Mouse (Mus musculus): ENCODE measurements around the gene 4930562C15Rik. TPM values are rescaled to one million over a fixed set of nuclear protein-coding genes. Genes with fewer than 3 reads are reported as not detected.
A peak's percentile ranks its signal among the peaks of the same experiment; 100 is the strongest.

Gene 4930562C15Rik
- polyA plus RNA-seq, 1 experiment from 2014 or later = 0.13 TPM

DNA sequence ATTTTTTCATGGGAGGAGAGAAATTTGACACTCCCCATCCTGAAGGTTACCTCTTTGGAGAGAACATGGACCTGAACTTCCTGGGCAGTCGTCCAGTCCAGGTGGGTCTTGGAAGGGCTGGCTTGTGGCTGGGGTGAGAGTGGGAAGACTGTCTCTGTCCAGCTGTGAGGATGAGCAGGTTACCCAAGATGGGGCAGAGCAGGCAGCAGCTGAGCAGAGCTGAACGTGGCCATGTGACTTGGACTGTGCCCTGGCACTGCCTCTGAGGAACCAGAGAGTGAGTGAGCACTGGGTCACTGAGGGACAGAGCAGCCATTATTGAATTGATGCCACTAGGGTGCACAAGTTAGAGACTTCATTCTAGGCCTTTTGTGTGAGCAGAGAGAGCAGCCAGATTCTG, 72.2 kb downstream of the 4930562C15Rik start:
- ATAC-seq = peak; percentile 46; the same call in 1 of the 2 replicates
- Histone ChIP-seq H3K4me2 (ENCODE audit: low read length) (no peak overlapping the region), H3K4me1 (ENCODE audit: control insufficient read depth, insufficient read depth, low read depth, low read length) (no peaks in the 10 kb centered on the region)

GRCm38 (mm10) chr16:4907972-4908371, 72.8 kb downstream of the 4930562C15Rik start:
- no peak overlapping the region for H3K4me3 ChIP-seq (ENCODE audit: low read length)
- no peak overlapping the region for H3K4me2 ChIP-seq (ENCODE audit: low read length)
- H3K36me3 ChIP-seq (ENCODE audit: control insufficient read depth, insufficient read depth, low read length) = peaks cover 13% of the 10 kb centered on the region
- ATAC-seq = no peak
- H3K27me3 ChIP-seq (replicated peaks; ENCODE audit: control insufficient read depth, insufficient read depth, low read length) = no peaks in the 10 kb centered on the region
- 45% methylated on average over 4 of the region's 5 CpGs for WGBS
- no peak overlapping the region for H3K27ac ChIP-seq (ENCODE audit: low read depth, low read length)
- H3K4me1 ChIP-seq (ENCODE audit: control insufficient read depth, insufficient read depth, low read depth, low read length) = no peaks in the 10 kb centered on the region
- H3K9me3 ChIP-seq (ENCODE audit: control insufficient read depth, low read length) = no peaks in the 10 kb centered on the region
- no peak overlapping the region for H3K9ac ChIP-seq (ENCODE audit: low read depth, low read length)

More for the DNA sequence above, 72.2 kb downstream of the 4930562C15Rik start:
- no peak overlapping the region for H3K27ac ChIP-seq (ENCODE audit: low read depth, low read length)
- WGBS = 89% methylated on average over 2 of the region's 2 CpGs
- peaks cover 13% of the 10 kb centered on the region for H3K36me3 ChIP-seq (ENCODE audit: control insufficient read depth, insufficient read depth, low read length)
- H3K9ac ChIP-seq (ENCODE audit: low read depth, low read length) = no peak overlapping the region
- H3K4me3 ChIP-seq (ENCODE audit: low read length) = no peak overlapping the region
- H3K9me3 ChIP-seq (ENCODE audit: control insufficient read depth, low read length) = no peaks in the 10 kb centered on the region
- H3K27me3 ChIP-seq (replicated peaks; ENCODE audit: control insufficient read depth, insufficient read depth, low read length) = no peaks in the 10 kb centered on the region

GRCm38 (mm10) chr16:4909745-4910144, 74.5 kb downstream of the 4930562C15Rik start:
- Histone ChIP-seq H3K9ac (ENCODE audit: low read depth, low read length) (no peak overlapping the region), H3K9me3 (ENCODE audit: control insufficient read depth, low read length) (no peaks in the 10 kb centered on the region), H3K4me2 (ENCODE audit: low read length) (no peak overlapping the region), H3K27me3 (replicated peaks; ENCODE audit: control insufficient read depth, insufficient read depth, low read length) (no peaks in the 10 kb centered on the region), H3K4me3 (ENCODE audit: low read length) (no peak overlapping the region), H3K4me1 (ENCODE audit: control insufficient read depth, insufficient read depth, low read depth, low read length) (no peaks in the 10 kb centered on the region), H3K36me3 (ENCODE audit: control insufficient read depth, insufficient read depth, low read length) (peaks cover 13% of the 10 kb centered on the region), H3K27ac (ENCODE audit: low read depth, low read length) (no peak overlapping the region)
- 98% methylated on average over 2 of the region's 2 CpGs for WGBS
- ATAC-seq = no peak

- 95% methylated on average over 8 of the region's 8 CpGs for WGBS
- Histone ChIP-seq H3K4me2 (ENCODE audit: low read length) (no peak overlapping the region), H3K27ac (ENCODE audit: low read depth, low read length) (no peak overlapping the region), H3K9ac (ENCODE audit: low read depth, low read length) (no peak overlapping the region), H3K36me3 (ENCODE audit: control insufficient read depth, insufficient read depth, low read length) (peaks cover 19% of the 10 kb centered on the region), H3K27me3 (replicated peaks; ENCODE audit: control insufficient read depth, insufficient read depth, low read length) (no peaks in the 10 kb centered on the region), H3K4me3 (ENCODE audit: low read length) (no peak overlapping the region), H3K4me1 (ENCODE audit: control insufficient read depth, insufficient read depth, low read depth, low read length) (no peaks in the 10 kb centered on the region), H3K9me3 (ENCODE audit: control insufficient read depth, low read length) (no peaks in the 10 kb centered on the region)
- no peak for ATAC-seq
Measured at GRCm38 (mm10) chr16:4910758-4911157, 75.5 kb downstream of the 4930562C15Rik start.

GRCm38 (mm10) chr16:4912074-4912648, 76.9 kb downstream of the 4930562C15Rik start:
- Histone ChIP-seq H3K4me3 (ENCODE audit: low read length) (no peak overlapping the region), H3K27me3 (replicated peaks; ENCODE audit: control insufficient read depth, insufficient read depth, low read length) (no peaks in the 10 kb centered on the region), H3K36me3 (ENCODE audit: control insufficient read depth, insufficient read depth, low read length) (peaks cover 32% of the 10 kb centered on the region), H3K9ac (ENCODE audit: low read depth, low read length) (no peak overlapping the region), H3K9me3 (ENCODE audit: control insufficient read depth, low read length) (no peaks in the 10 kb centered on the region), H3K27ac (ENCODE audit: low read depth, low read length) (no peak overlapping the region), H3K4me1 (ENCODE audit: control insufficient read depth, insufficient read depth, low read depth, low read length) (no peaks in the 10 kb centered on the region), H3K4me2 (ENCODE audit: low read length) (no peak overlapping the region)
- WGBS = 74% methylated on average over 10 of the region's 10 CpGs
- no peak for ATAC-seq

DNA sequence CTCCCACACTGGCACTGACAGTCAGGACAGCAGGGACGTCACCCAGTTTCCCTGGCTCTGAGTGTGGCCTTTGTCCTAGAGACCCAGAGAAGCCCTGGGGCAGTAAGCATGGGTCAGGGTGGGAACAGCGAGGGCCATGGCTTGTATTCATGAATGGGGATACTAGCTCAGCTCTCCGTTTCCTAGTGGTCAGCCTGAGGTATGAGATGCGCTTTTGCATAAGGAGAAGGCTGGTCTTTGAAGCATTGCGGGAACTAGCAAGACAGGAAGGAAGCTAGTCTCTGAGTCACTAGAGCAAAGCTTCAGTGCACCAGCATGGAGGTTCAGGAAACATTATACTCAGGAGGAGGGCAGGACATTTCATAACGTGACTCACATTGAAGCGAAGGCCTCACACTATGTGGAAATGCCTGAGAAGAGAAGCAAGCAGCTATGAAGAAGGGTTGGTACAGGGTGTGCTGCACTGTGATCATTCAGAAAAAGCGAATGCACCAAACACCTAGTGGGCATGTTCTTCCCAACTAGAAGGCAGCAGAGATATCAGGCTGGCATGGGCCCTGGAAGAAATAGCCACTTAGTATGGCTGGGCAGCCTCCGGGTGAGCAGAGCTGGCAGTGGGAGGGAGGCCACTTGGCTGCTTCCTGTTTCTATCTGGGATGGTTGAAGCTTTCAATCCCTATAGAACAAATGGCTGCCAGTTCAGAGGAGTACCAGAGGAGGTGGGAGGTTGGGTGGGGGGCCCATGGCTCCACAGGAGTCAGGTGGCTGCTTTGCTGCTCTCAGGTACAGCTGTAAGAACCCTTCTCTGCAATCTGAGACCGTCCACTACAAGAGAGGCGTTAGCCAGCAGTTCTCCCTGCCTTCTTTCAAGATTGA, 77.9 kb downstream of the 4930562C15Rik start:
- Histone ChIP-seq H3K27ac (ENCODE audit: low read depth, low read length) (peak overlapping the region; percentile 19; the same call in 1 of the 2 replicates), H3K9ac (ENCODE audit: low read depth, low read length) (no peak overlapping the region), H3K4me2 (ENCODE audit: low read length) (no peak overlapping the region), H3K27me3 (replicated peaks; ENCODE audit: control insufficient read depth, insufficient read depth, low read length) (no peaks in the 10 kb centered on the region), H3K4me1 (ENCODE audit: control insufficient read depth, insufficient read depth, low read depth, low read length) (no peaks in the 10 kb centered on the region), H3K4me3 (ENCODE audit: low read length) (no peak overlapping the region), H3K9me3 (ENCODE audit: control insufficient read depth, low read length) (no peaks in the 10 kb centered on the region), H3K36me3 (ENCODE audit: control insufficient read depth, insufficient read depth, low read length) (peaks cover 32% of the 10 kb centered on the region)
- ATAC-seq = no peak; the same call in none of the 2 replicates
- 78% methylated on average over 11 of the region's 11 CpGs for WGBS

GRCm38 (mm10) chr16:4913783-4914735, 78.8 kb downstream of the 4930562C15Rik start:
- 37% methylated on average over 12 of the region's 12 CpGs for WGBS
- Histone ChIP-seq H3K9ac (ENCODE audit: low read depth, low read length) (no peak overlapping the region), H3K4me3 (ENCODE audit: low read length) (no peak overlapping the region), H3K9me3 (ENCODE audit: control insufficient read depth, low read length) (no peaks in the 10 kb centered on the region), H3K4me2 (ENCODE audit: low read length) (no peak overlapping the region), H3K27me3 (replicated peaks; ENCODE audit: control insufficient read depth, insufficient read depth, low read length) (no peaks in the 10 kb centered on the region), H3K36me3 (ENCODE audit: control insufficient read depth, insufficient read depth, low read length) (peaks cover 32% of the 10 kb centered on the region), H3K27ac (ENCODE audit: low read depth, low read length) (no peak overlapping the region; the same call in 1 of the 2 replicates), H3K4me1 (ENCODE audit: control insufficient read depth, insufficient read depth, low read depth, low read length) (no peaks in the 10 kb centered on the region)
- peak; percentile 63 for ATAC-seq

DNA sequence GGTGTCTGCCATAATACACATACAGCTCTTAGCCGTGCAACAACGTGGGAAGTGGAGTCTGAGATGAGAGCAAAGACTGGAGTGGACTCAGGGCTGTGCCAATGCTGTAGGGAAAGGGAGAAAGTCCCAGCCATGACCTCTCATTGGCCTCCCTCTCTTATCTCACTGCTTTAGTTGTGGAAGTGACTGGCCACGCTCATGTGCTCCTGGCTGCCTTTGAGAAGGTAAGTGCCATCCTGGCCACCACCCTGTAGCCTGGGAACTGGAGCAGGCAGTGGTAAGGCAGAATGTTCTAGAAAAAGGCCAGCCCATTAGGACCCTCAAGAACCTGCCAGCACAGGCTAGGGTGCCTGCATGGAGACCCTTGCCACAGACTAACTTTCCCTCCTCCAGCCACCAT, 80.7 kb downstream of the 4930562C15Rik start:
- H3K4me1 ChIP-seq (ENCODE audit: control insufficient read depth, insufficient read depth, low read depth, low read length) = no peaks in the 10 kb centered on the region
- no peak overlapping the region for H3K4me2 ChIP-seq (ENCODE audit: low read length)
- H3K36me3 ChIP-seq (ENCODE audit: control insufficient read depth, insufficient read depth, low read length) = peaks cover 33% of the 10 kb centered on the region
- no peak overlapping the region for H3K9ac ChIP-seq (ENCODE audit: low read depth, low read length)
- ATAC-seq = no peak
- H3K27me3 ChIP-seq (replicated peaks; ENCODE audit: control insufficient read depth, insufficient read depth, low read length) = no peaks in the 10 kb centered on the region
- H3K9me3 ChIP-seq (ENCODE audit: control insufficient read depth, low read length) = no peaks in the 10 kb centered on the region
- H3K4me3 ChIP-seq (ENCODE audit: low read length) = no peak overlapping the region
- H3K27ac ChIP-seq (ENCODE audit: low read depth, low read length) = no peak overlapping the region
- WGBS = 92% methylated on average over 3 of the region's 3 CpGs
